Mouse (Mus musculus) thymus, postnatal 36 days (tissue): Measurements from ENCODE around the gene Gm4201.
"Not testable (repeated sequence)": the region's sequence is repeated elsewhere in the genome, so short reads cannot be mapped to it uniquely, and the experiment has no call there.

Experiments
- DNase-seq, 2 experiments: peaks; one replicate each; pipeline ENCODE4 v3.0.0; 2022; ENCODE audit warnings: mixed read lengths in 2 of 2

Gene Gm4201

DNA sequence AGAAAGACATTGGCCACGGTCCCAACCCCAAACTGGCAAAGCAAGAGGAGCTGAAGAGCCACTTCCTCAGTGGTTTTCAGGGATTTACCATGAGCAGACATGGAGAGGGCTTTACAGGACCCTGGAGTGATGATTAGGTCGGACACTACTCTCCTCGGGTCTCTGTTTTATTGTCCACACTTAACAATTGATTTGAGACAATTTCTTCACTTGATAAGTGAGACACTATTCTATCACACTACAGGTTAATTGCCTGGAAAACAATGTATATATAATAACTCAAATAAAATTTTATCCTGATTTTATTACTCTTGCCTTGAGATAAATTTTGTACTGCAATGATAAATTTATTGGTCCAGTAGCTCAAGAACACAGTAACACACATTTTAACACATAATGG, at the start of gene Gm4201:
TSS of gene Gm4201 (minus strand) at position 101 of the 400 bp plus-strand sequence.
- not testable (repeated sequence) for DNase-seq

DNA sequence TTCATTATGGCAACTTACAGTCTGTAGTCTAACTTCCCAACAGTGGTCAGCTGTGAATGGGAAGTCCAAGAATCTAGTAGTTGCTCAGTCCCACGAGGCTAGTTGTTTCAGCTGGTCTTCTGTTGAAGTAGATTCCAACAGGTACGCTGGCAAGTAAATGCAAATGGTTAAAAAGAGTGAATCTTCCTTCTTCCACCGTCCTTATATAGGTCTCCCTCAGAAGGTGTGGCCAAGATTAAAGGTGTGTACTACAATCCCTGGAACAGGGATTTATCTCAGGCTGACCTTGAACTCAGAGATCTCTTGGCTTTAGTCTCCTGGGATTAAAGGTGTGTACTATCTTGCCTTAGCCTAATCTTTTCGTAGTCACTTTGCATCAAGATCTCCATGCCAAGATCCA, 22.9 kb upstream of the Gm4201 start, which contains the start of gene Gm4565:
TSS of gene Gm4565 (minus strand) at position 101 of the 400 bp plus-strand sequence.
- not testable (repeated sequence) for DNase-seq

DNA sequence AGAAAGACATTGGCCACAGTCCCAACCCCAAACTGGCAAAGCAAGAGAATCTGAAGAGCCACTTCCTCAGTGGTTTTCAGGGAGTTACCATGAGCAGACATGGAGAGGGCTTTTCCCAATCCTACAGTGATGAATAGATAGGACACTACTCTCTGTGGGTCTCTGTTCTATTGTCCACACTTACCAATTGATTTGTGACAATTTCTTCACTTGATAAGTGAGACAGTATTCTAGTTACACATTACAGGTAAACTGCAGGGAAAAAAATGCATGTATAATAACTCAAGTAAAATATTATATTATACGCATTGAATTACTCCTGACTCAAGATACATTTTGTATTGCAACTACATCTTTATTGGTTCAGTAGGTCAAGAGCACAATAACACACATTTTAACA, 30.4 kb downstream of the Gm4201 start, which contains the start of gene Gm8677:
TSS of gene Gm8677 (minus strand) at position 101 of the 400 bp plus-strand sequence.
- DNase-seq, result not testable (repeated sequence)

DNA sequence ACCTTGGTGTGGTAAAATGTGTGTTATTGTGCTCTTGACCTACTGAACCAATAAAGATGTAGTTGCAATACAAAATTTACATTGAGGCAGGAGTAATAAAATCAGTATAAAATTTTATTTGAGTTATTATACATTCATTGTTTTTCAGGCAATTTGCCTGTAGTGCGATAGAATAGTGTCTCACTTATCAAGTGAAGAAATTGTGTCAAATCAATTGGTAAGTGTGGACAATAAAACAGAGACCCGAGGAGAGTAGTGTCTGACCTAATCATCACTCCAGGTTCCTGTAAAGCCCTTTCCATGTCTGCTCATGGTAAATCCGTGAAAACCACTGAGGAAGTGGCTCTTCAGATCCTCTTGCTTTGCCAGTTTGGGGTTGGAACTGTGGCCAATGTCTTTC, 42.5 kb downstream of the Gm4201 start, which contains the start of gene Vmn1r152:
TSS of gene Vmn1r152 (plus strand) at position 301 of the 400 bp plus-strand sequence.
- DNase-seq, result not testable (repeated sequence)
